Mouse (Mus musculus): Measurements from ENCODE around the gene Slc4a4.
A peak's percentile ranks its signal among the peaks of the same experiment; 100 is the strongest.

Gene Slc4a4

GRCm38 (mm10) chr5:89014782-89015181 lies 128.2 kb downstream of the Slc4a4 start:
- no peak for DNase-seq

- DNase-seq = no peak
These were observed 129.3 kb downstream of the Slc4a4 start for GRCm38 (mm10) chr5:89015878-89016277.

GRCm38 (mm10) chr5:89018537-89018936 lies 131.9 kb downstream of the Slc4a4 start:
- no peak for DNase-seq

- no peak for DNase-seq
These were observed 137.8 kb downstream of the Slc4a4 start for GRCm38 (mm10) chr5:89024413-89024812.

GRCm38 (mm10) chr5:89027518-89028085 lies 141.0 kb downstream of the Slc4a4 start:
- no peak for DNase-seq

GRCm38 (mm10) chr5:89032647-89033046 lies 146.0 kb downstream of the Slc4a4 start:
- DNase-seq = no peak

GRCm38 (mm10) chr5:89033256-89033655 lies 146.6 kb downstream of the Slc4a4 start:
- DNase-seq = no peak

- DNase-seq = peak; percentile 4 to 10
These were observed 149.5 kb downstream of the Slc4a4 start for GRCm38 (mm10) chr5:89036147-89036546.

GRCm38 (mm10) chr5:89040814-89041213 lies 154.2 kb downstream of the Slc4a4 start:
- DNase-seq = no peak

GRCm38 (mm10) chr5:89043846-89044245 lies 157.2 kb downstream of the Slc4a4 start:
- DNase-seq = no peak

GRCm38 (mm10) chr5:89044801-89045200 lies 158.2 kb downstream of the Slc4a4 start:
- DNase-seq = peak in 1 of 2 experiments; percentile 17

- peak; percentile 4 to 9 for DNase-seq
These were observed 165.0 kb downstream of the Slc4a4 start for GRCm38 (mm10) chr5:89051577-89051976.

GRCm38 (mm10) chr5:89052230-89052629 lies 165.6 kb downstream of the Slc4a4 start:
- DNase-seq = no peak

- DNase-seq = no peak
These were observed 169.0 kb downstream of the Slc4a4 start for GRCm38 (mm10) chr5:89055656-89056055.

GRCm38 (mm10) chr5:89056370-89056769 lies 169.8 kb downstream of the Slc4a4 start:
- no peak for DNase-seq

- no peak for DNase-seq
These were observed 174.5 kb downstream of the Slc4a4 start for GRCm38 (mm10) chr5:89061097-89061496.

- no peak for DNase-seq
These were observed 175.7 kb downstream of the Slc4a4 start for GRCm38 (mm10) chr5:89062286-89062685.

- no peak for DNase-seq
These were observed 180.5 kb downstream of the Slc4a4 start for GRCm38 (mm10) chr5:89067111-89067510.

- DNase-seq = no peak
These were observed 181.5 kb downstream of the Slc4a4 start for GRCm38 (mm10) chr5:89068072-89068471.

- DNase-seq = no peak
These were observed 183.4 kb downstream of the Slc4a4 start for GRCm38 (mm10) chr5:89070051-89070450.

GRCm38 (mm10) chr5:89071957-89072356 lies 185.3 kb downstream of the Slc4a4 start:
- no peak for DNase-seq

- no peak for DNase-seq
These were observed 191.1 kb downstream of the Slc4a4 start for GRCm38 (mm10) chr5:89077711-89078110.

GRCm38 (mm10) chr5:89083476-89083875 lies 196.9 kb downstream of the Slc4a4 start:
- no peak for DNase-seq

GRCm38 (mm10) chr5:89087916-89088315 lies 201.3 kb downstream of the Slc4a4 start:
- DNase-seq = no peak

GRCm38 (mm10) chr5:89088462-89088861 lies 201.8 kb downstream of the Slc4a4 start:
- DNase-seq = no peak
